Mouse (Mus musculus) cerebellum, adult 2 months (tissue): ENCODE measurements at regions not wholly inside any gene's neighbourhood (a gene's known extent, or its start where the extent isn't known, plus 50 kb on each side); places are given as distances from the start of the nearest gene placed in this dataset.
"Not testable (repeated sequence)": the region's sequence is repeated elsewhere in the genome, so short reads cannot be mapped to it uniquely, and the experiment has no call there.

ENCODE experiments used
- DNase-seq, 2 experiments: peaks; one replicate each; pipeline ENCODE4 v3.0.0; 2021
- H3K27ac ChIP-seq: fragments of 200-500 bp; 2 replicates; pipeline ENCODE4 v1.5.1; 2012; ENCODE audit warnings: low read length, control low read depth, inconsistent platforms; ENCODE audit not compliant: insufficient read depth
- H3K27me3 ChIP-seq: fragments of 200-500 bp; 2 replicates; pipeline ENCODE4 v1.6.1; 2012; ENCODE audit warnings: inconsistent platforms, mild to moderate bottlenecking, low read length, moderate library complexity; ENCODE audit not compliant: control insufficient read depth, insufficient read depth
- H3K4me1 ChIP-seq: fragments of 200-500 bp; 2 replicates; pipeline ENCODE4 v1.6.1; 2011; ENCODE audit warnings: low read length; ENCODE audit not compliant: control insufficient read depth, insufficient read depth
- H3K4me3 ChIP-seq: fragments of 200-500 bp; replicated peaks from 2 replicates; pipeline ENCODE3; 2011; ENCODE audit warnings: mild to moderate bottlenecking, low read depth, low read length, control low read depth; ENCODE audit not compliant: insufficient read depth
- CTCF ChIP-seq: fragments of 200-500 bp; IDR thresholded peaks from 2 replicates; pipeline ENCODE4 v1.5.1; 2011; ENCODE audit warnings: low read depth, mild to moderate bottlenecking, control low read depth, low read length, moderate library complexity, borderline replicate concordance; ENCODE audit not compliant: insufficient read depth
- POLR2A ChIP-seq: fragments of 200-500 bp; IDR thresholded peaks from 2 replicates; pipeline ENCODE4 v1.6.1; 2011; ENCODE audit warnings: low read length, control low read depth, borderline replicate concordance; ENCODE audit not compliant: insufficient read depth
- WGBS: fragments of 180-500 bp; shearing (Covaris S2); methylation state at CpG from one replicate; pipeline ENCODE4 v1.1.7; 2018; 5-methylcytosine and 5-hydroxymethylcytosine counted together

- TF ChIP-seq POLR2A (no peak), CTCF (no peak)
- H3K27me3 ChIP-seq: no peaks in the 10 kb centered on the region
- no peaks in the 10 kb centered on the region for H3K4me1 ChIP-seq
- no peak for DNase-seq
- H3K4me3 ChIP-seq: no peak overlapping the region
- 91% methylated on average over 1 of the region's 1 CpGs for WGBS
- H3K27ac ChIP-seq: no peak overlapping the region
Measured at GRCm38 (mm10) chr12:92915203-92915602, 1066.2 kb upstream of the Sel1l start.

GRCm38 (mm10) chr12:92904382-92904781 is 1055.4 kb upstream of the Sel1l start:
- H3K4me3 ChIP-seq: no peak overlapping the region
- TF ChIP-seq CTCF (no peak), POLR2A (no peak)
- H3K27me3 ChIP-seq: no peaks in the 10 kb centered on the region
- no peak overlapping the region for H3K27ac ChIP-seq
- no peaks in the 10 kb centered on the region for H3K4me1 ChIP-seq
- 87% methylated on average over 2 of the region's 2 CpGs for WGBS
- no peak for DNase-seq

- no peak for DNase-seq
- no peaks in the 10 kb centered on the region for H3K27me3 ChIP-seq
- TF ChIP-seq CTCF (no peak), POLR2A (no peak)
- H3K4me3 ChIP-seq: no peak overlapping the region
- no peak overlapping the region for H3K27ac ChIP-seq
- H3K4me1 ChIP-seq: no peaks in the 10 kb centered on the region
- WGBS: 92% methylated on average over 7 of the region's 9 CpGs
Measured at GRCm38 (mm10) chr12:92892315-92892714, 1043.4 kb upstream of the Sel1l start.

GRCm38 (mm10) chr12:92891663-92892062 is 1042.7 kb upstream of the Sel1l start:
- no CpG with 5 or more reads among the region's 8 CpGs for WGBS
- H3K27ac ChIP-seq, H3K4me3 ChIP-seq, H3K27me3 ChIP-seq, DNase-seq, H3K4me1 ChIP-seq: not testable (repeated sequence)

GRCm38 (mm10) chr12:92891126-92891525 is 1042.2 kb upstream of the Sel1l start:
- H3K27me3 ChIP-seq, H3K4me3 ChIP-seq, DNase-seq, H3K27ac ChIP-seq, H3K4me1 ChIP-seq: not testable (repeated sequence)
- 95% methylated on average over 7 of the region's 9 CpGs for WGBS

GRCm38 (mm10) chr12:92887747-92888146 is 1038.8 kb upstream of the Sel1l start:
- H3K27me3 ChIP-seq: no peaks in the 10 kb centered on the region
- no peak overlapping the region for H3K4me3 ChIP-seq
- 92% methylated on average over 3 of the region's 3 CpGs for WGBS
- DNase-seq: no peak
- no peak for TF ChIP-seq POLR2A
- no peak for TF ChIP-seq CTCF
- H3K27ac ChIP-seq: no peak overlapping the region
- H3K4me1 ChIP-seq: no peaks in the 10 kb centered on the region

- not testable (repeated sequence) for H3K27me3 ChIP-seq, DNase-seq, H3K4me3 ChIP-seq, H3K4me1 ChIP-seq, H3K27ac ChIP-seq
- 92% methylated on average over 20 of the region's 20 CpGs for WGBS
Measured at GRCm38 (mm10) chr12:92886394-92887075, 1037.6 kb upstream of the Sel1l start.

GRCm38 (mm10) chr12:92884014-92884413 is 1035.1 kb upstream of the Sel1l start:
- H3K27ac ChIP-seq, H3K4me1 ChIP-seq, DNase-seq, H3K4me3 ChIP-seq, H3K27me3 ChIP-seq: not testable (repeated sequence)
- 85% methylated on average over 2 of the region's 2 CpGs for WGBS

- not testable (repeated sequence) for H3K4me1 ChIP-seq, H3K27me3 ChIP-seq, H3K4me3 ChIP-seq, DNase-seq, H3K27ac ChIP-seq
- WGBS: no CpG with 5 or more reads among the region's 8 CpGs
Measured at GRCm38 (mm10) chr12:92883091-92883490, 1034.1 kb upstream of the Sel1l start.

GRCm38 (mm10) chr12:92882540-92882939 is 1033.6 kb upstream of the Sel1l start:
- H3K4me1 ChIP-seq, DNase-seq, H3K27ac ChIP-seq, H3K27me3 ChIP-seq, H3K4me3 ChIP-seq: not testable (repeated sequence)
- whole genome bisulfite sequencing: 93% methylated on average over 10 of the region's 11 CpGs
